Mouse (Mus musculus): ENCODE results near the gene Tcta. TPM values are rescaled to one million over a fixed set of nuclear protein-coding genes. Genes with fewer than 3 reads are reported as not detected.

The Tcta gene
- polyA plus RNA-seq, 1 experiment from 2014 or later = 35.0 TPM

- H3K27me3 ChIP-seq (ENCODE audit: control insufficient read depth, insufficient read depth, low read length) = no peaks in the 10 kb centered on the region
- peaks cover 11% of the 10 kb centered on the region; the same call in 1 of the 2 replicates for H3K4me1 ChIP-seq (replicated peaks; ENCODE audit: control insufficient read depth, insufficient read depth, low read length)
- H3K4me3 ChIP-seq (ENCODE audit: low read depth, low read length) = no peak overlapping the region
- no peak overlapping the region for H3K9ac ChIP-seq (ENCODE audit: low read depth, low read length)
- no peak for ATAC-seq (ENCODE audit: low FRiP score)
- WGBS = 59% methylated on average over 5 of the region's 5 CpGs
- no peak overlapping the region for H3K4me2 ChIP-seq (replicated peaks; ENCODE audit: low read depth, low read length)
- no peak overlapping the region for H3K27ac ChIP-seq (ENCODE audit: low read depth, low read length)
- no peak for DNase-seq (ENCODE audit: low spot score)
- no peaks in the 10 kb centered on the region for H3K36me3 ChIP-seq (ENCODE audit: control insufficient read depth, insufficient read depth, low read length)
- no peaks in the 10 kb centered on the region for H3K9me3 ChIP-seq (ENCODE audit: control insufficient read depth, low read length)
These were observed 36.4 kb upstream of the Tcta start for GRCm38 (mm10) chr9:108342301-108342831.

GRCm38 (mm10) chr9:108341801-108342200, 35.8 kb upstream of the Tcta start:
- ATAC-seq (ENCODE audit: low FRiP score) (no peak), DNase-seq (ENCODE audit: low spot score) (no peak)
- Histone ChIP-seq H3K27me3 (ENCODE audit: control insufficient read depth, insufficient read depth, low read length) (no peaks in the 10 kb centered on the region), H3K4me2 (replicated peaks; ENCODE audit: low read depth, low read length) (no peak overlapping the region), H3K9me3 (ENCODE audit: control insufficient read depth, low read length) (no peaks in the 10 kb centered on the region), H3K4me3 (ENCODE audit: low read depth, low read length) (no peak overlapping the region), H3K4me1 (replicated peaks; ENCODE audit: control insufficient read depth, insufficient read depth, low read length) (peaks cover 11% of the 10 kb centered on the region; the same call in 1 of the 2 replicates), H3K27ac (ENCODE audit: low read depth, low read length) (no peak overlapping the region), H3K36me3 (ENCODE audit: control insufficient read depth, insufficient read depth, low read length) (no peaks in the 10 kb centered on the region), H3K9ac (ENCODE audit: low read depth, low read length) (no peak overlapping the region)

- ATAC-seq (ENCODE audit: low FRiP score) = no peak
- Histone ChIP-seq H3K9me3 (ENCODE audit: control insufficient read depth, low read length) (no peaks in the 10 kb centered on the region), H3K4me2 (replicated peaks; ENCODE audit: low read depth, low read length) (0 out of 2 replicates have a peak overlapping the region, but pooled peaks have one; percentile 3), H3K27me3 (ENCODE audit: control insufficient read depth, insufficient read depth, low read length) (no peaks in the 10 kb centered on the region), H3K4me1 (replicated peaks; ENCODE audit: control insufficient read depth, insufficient read depth, low read length) (peaks cover 11% of the 10 kb centered on the region; the same call in 1 of the 2 replicates), H3K36me3 (ENCODE audit: control insufficient read depth, insufficient read depth, low read length) (no peaks in the 10 kb centered on the region), H3K9ac (ENCODE audit: low read depth, low read length) (no peak overlapping the region), H3K27ac (ENCODE audit: low read depth, low read length) (no peak overlapping the region), H3K4me3 (ENCODE audit: low read depth, low read length) (no peak overlapping the region)
- WGBS = 93% methylated on average over 5 of the region's 5 CpGs
- DNase-seq (ENCODE audit: low spot score) = no peak
These were observed 35.1 kb upstream of the Tcta start for GRCm38 (mm10) chr9:108341139-108341475.

- Histone ChIP-seq H3K4me1 (replicated peaks; ENCODE audit: control insufficient read depth, insufficient read depth, low read length) (peaks cover 11% of the 10 kb centered on the region; the same call in 1 of the 2 replicates), H3K4me2 (replicated peaks; ENCODE audit: low read depth, low read length) (peak overlapping the region; percentile 49), H3K9ac (ENCODE audit: low read depth, low read length) (peak overlapping the region; percentile 95), H3K27ac (ENCODE audit: low read depth, low read length) (0 out of 2 replicates have a peak overlapping the region, but pooled peaks have one; percentile 30), H3K36me3 (ENCODE audit: control insufficient read depth, insufficient read depth, low read length) (no peaks in the 10 kb centered on the region), H3K9me3 (ENCODE audit: control insufficient read depth, low read length) (no peaks in the 10 kb centered on the region), H3K4me3 (ENCODE audit: low read depth, low read length) (peak overlapping the region; percentile 81), H3K27me3 (ENCODE audit: control insufficient read depth, insufficient read depth, low read length) (no peaks in the 10 kb centered on the region)
- DNase-seq (ENCODE audit: low spot score) (no peak), ATAC-seq (ENCODE audit: low FRiP score) (no peak)
- WGBS = 73% methylated on average over 10 of the region's 10 CpGs
These were observed 34.5 kb upstream of the Tcta start for GRCm38 (mm10) chr9:108340258-108341138.

GRCm38 (mm10) chr9:108339886-108340257, 33.9 kb upstream of the Tcta start:
- 17% methylated on average over 20 of the region's 20 CpGs for WGBS
- no peak overlapping the region for H3K27ac ChIP-seq (ENCODE audit: low read depth, low read length)
- DNase-seq (ENCODE audit: low spot score) = no peak

GRCm38 (mm10) chr9:108338886-108339781, 33.2 kb upstream of the Tcta start, which contains the start of gene Gpx1:
TSS of gene Gpx1 (plus strand) at chr9:108338903.
- H3K4me2 ChIP-seq (replicated peaks; ENCODE audit: low read depth, low read length) = peak within 1 kb of the TSS; percentile 49
- no peaks in the 10 kb centered on the region for H3K36me3 ChIP-seq (ENCODE audit: control insufficient read depth, insufficient read depth, low read length)
- peak within 1 kb of the TSS; percentile 85 for H3K27ac ChIP-seq (ENCODE audit: low read depth, low read length)
- peak; percentile 96 for ATAC-seq (ENCODE audit: low FRiP score)
- H3K4me3 ChIP-seq (ENCODE audit: low read depth, low read length) = peak within 1 kb of the TSS; percentile 81
- peak; percentile 92 for DNase-seq (ENCODE audit: low spot score)
- peak within 1 kb of the TSS; percentile 95 for H3K9ac ChIP-seq (ENCODE audit: low read depth, low read length)
- WGBS = 1% methylated on average over 49 of the region's 49 CpGs
- H3K27me3 ChIP-seq (ENCODE audit: control insufficient read depth, insufficient read depth, low read length) = no peaks in the 10 kb centered on the region
- H3K4me1 ChIP-seq (replicated peaks; ENCODE audit: control insufficient read depth, insufficient read depth, low read length) = peaks cover 11% of the 10 kb centered on the region; the same call in 1 of the 2 replicates
- no peaks in the 10 kb centered on the region for H3K9me3 ChIP-seq (ENCODE audit: control insufficient read depth, low read length)

More at GRCm38 (mm10) chr9:108339886-108340257, 33.9 kb upstream of the Tcta start:
- H3K27me3 ChIP-seq (ENCODE audit: control insufficient read depth, insufficient read depth, low read length) = no peaks in the 10 kb centered on the region
- H3K4me1 ChIP-seq (replicated peaks; ENCODE audit: control insufficient read depth, insufficient read depth, low read length) = peaks cover 11% of the 10 kb centered on the region; the same call in 1 of the 2 replicates
- no peaks in the 10 kb centered on the region for H3K9me3 ChIP-seq (ENCODE audit: control insufficient read depth, low read length)
- H3K4me3 ChIP-seq (ENCODE audit: low read depth, low read length) = peak overlapping the region; percentile 81
- H3K9ac ChIP-seq (ENCODE audit: low read depth, low read length) = peak overlapping the region; percentile 95
- no peaks in the 10 kb centered on the region for H3K36me3 ChIP-seq (ENCODE audit: control insufficient read depth, insufficient read depth, low read length)
- no peak for ATAC-seq (ENCODE audit: low FRiP score)
- peak overlapping the region; percentile 49 for H3K4me2 ChIP-seq (replicated peaks; ENCODE audit: low read depth, low read length)

GRCm38 (mm10) chr9:108338551-108338885, 32.6 kb upstream of the Tcta start:
- peak; percentile 48 for DNase-seq (ENCODE audit: low spot score)
- peak overlapping the region; percentile 95 for H3K9ac ChIP-seq (ENCODE audit: low read depth, low read length)
- 38% methylated on average over 6 of the region's 6 CpGs for WGBS
- no peaks in the 10 kb centered on the region for H3K9me3 ChIP-seq (ENCODE audit: control insufficient read depth, low read length)
- no peaks in the 10 kb centered on the region for H3K27me3 ChIP-seq (ENCODE audit: control insufficient read depth, insufficient read depth, low read length)
- no peaks in the 10 kb centered on the region for H3K36me3 ChIP-seq (ENCODE audit: control insufficient read depth, insufficient read depth, low read length)
- H3K4me2 ChIP-seq (replicated peaks; ENCODE audit: low read depth, low read length) = peak overlapping the region; percentile 49
- ATAC-seq (ENCODE audit: low FRiP score) = peak; percentile 20; the same call in 1 of the 2 replicates
- H3K4me3 ChIP-seq (ENCODE audit: low read depth, low read length) = peak overlapping the region; percentile 81; the same call in 1 of the 2 replicates
- H3K4me1 ChIP-seq (replicated peaks; ENCODE audit: control insufficient read depth, insufficient read depth, low read length) = peaks cover 11% of the 10 kb centered on the region; the same call in 1 of the 2 replicates
- H3K27ac ChIP-seq (ENCODE audit: low read depth, low read length) = peak overlapping the region; percentile 85

GRCm38 (mm10) chr9:108337848-108338550, 32.0 kb upstream of the Tcta start:
- Histone ChIP-seq H3K36me3 (ENCODE audit: control insufficient read depth, insufficient read depth, low read length) (peaks cover 2% of the 10 kb centered on the region; the same call in 1 of the 2 replicates), H3K4me2 (replicated peaks; ENCODE audit: low read depth, low read length) (no peak overlapping the region; the same call in 1 of the 2 replicates), H3K4me3 (ENCODE audit: low read depth, low read length) (no peak overlapping the region), H3K27ac (ENCODE audit: low read depth, low read length) (peak overlapping the region; percentile 85), H3K27me3 (ENCODE audit: control insufficient read depth, insufficient read depth, low read length) (no peaks in the 10 kb centered on the region), H3K9me3 (ENCODE audit: control insufficient read depth, low read length) (no peaks in the 10 kb centered on the region), H3K4me1 (replicated peaks; ENCODE audit: control insufficient read depth, insufficient read depth, low read length) (peaks cover 11% of the 10 kb centered on the region; the same call in 1 of the 2 replicates), H3K9ac (ENCODE audit: low read depth, low read length) (peak overlapping the region; percentile 95; the same call in 1 of the 2 replicates)
- ATAC-seq (ENCODE audit: low FRiP score) (no peak), DNase-seq (ENCODE audit: low spot score) (no peak)
- WGBS = 70% methylated on average over 10 of the region's 10 CpGs

Data from hindbrain, embryonic 11.5 days (tissue).